Mouse (Mus musculus) B cell, adult 2 months (primary cell): ENCODE measurements around the gene Chil1.

Experiments used
- DNase-seq, 2 experiments: peaks; one replicate each; pipeline ENCODE4 v3.0.0; 2022

The Chil1 gene

DNA sequence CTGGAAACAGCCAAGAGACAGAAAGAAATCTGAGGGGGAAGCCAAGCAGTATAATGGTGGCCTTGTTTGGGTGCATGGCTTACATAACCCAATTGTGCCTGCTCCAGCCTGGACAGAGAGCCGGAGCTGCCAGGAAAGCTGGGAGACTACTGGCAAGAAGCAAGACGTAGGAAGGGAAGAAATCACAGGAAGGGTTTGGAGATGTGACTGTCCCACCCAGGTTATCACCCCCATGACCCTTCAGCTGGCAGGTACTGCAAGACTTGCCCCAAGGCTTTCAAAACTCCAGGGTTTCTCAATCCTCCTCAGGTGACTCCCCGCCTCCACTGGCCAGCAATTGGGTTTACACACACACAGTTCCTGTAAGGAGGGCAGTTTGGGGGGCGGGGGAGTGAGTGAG is at the start of gene Chil1:
Gene Chil1 (plus strand): TSS at position 152 of the 400 bp plus-strand sequence.
- DNase-seq, result no peak

GRCm38 (mm10) chr1:134133316-134133715 is 48.7 kb upstream of the Chil1 start:
- no peak for DNase-seq

DNA sequence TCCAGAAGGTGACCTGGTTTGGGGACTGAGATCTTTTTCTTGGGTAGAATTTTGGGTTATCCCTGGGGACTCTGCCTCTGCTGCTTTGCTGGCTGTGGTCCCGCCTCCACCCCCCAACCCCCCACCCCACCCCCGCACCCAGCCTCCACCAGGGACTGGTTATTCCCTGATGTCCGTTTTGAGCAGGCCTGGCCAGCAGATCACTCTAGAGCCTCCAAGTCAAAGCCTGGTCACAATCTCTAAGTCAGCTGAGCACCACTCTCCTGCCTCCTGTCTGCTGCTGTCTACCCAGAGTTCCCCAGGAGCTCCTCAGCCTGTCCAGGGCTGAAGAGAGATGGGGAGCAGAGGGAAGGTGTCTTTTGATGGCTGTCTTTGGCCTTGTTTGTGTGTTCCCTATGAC is 45.6 kb upstream of the Chil1 start:
- no peak for DNase-seq

- no peak for DNase-seq
Observed at GRCm38 (mm10) chr1:134138424-134138823, 43.6 kb upstream of the Chil1 start.

DNA sequence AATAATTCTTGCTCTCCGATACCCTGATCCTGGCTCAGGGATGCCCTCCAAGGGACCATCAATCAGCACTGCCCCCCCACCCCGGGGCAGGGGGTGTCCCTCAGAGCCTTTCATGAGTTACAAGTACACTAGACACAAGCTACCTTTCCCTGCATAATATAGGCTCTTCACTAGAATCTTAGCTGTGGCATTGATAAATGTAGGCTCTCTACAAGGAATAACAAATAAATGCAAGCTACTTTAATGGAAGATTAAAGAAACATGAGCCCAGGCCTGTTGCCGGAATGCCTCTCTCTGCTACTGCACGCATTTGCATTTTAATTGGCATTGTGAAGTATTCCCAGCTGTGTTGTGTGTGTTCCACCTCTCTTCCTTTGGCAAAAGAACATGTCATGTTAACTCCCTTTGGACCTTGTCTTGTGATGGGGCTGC is 39.6 kb upstream of the Chil1 start:
- no peak for DNase-seq

- DNase-seq, result no peak
Observed at GRCm38 (mm10) chr1:134146066-134146465, 35.9 kb upstream of the Chil1 start.

DNA sequence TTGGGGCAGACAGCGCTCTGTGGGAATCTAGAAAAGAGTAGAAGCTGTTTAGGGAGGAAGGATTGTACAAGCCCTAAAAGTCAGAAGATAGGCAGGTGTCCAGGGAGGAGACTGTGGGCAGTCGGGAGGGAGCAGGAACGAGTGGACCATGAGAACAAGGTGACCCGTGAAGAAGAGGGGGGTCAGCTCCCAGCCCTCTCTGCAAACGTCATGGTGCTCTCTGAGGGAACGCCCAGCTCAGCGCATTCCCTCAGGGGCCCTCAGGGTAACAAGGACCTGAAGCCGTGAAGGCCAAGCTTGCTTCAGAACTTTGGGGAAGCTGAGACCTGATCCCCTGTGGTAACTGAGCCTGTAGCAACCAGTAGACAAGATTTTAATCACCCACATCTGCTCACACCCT is 31.9 kb upstream of the Chil1 start:
- DNase-seq, result no peak

- DNase-seq, result no peak
Observed at GRCm38 (mm10) chr1:134150745-134151144, 31.2 kb upstream of the Chil1 start.

- peak; percentile 75 to 76 for DNase-seq
Observed at GRCm38 (mm10) chr1:134151655-134152412, 30.1 kb upstream of the Chil1 start.

DNA sequence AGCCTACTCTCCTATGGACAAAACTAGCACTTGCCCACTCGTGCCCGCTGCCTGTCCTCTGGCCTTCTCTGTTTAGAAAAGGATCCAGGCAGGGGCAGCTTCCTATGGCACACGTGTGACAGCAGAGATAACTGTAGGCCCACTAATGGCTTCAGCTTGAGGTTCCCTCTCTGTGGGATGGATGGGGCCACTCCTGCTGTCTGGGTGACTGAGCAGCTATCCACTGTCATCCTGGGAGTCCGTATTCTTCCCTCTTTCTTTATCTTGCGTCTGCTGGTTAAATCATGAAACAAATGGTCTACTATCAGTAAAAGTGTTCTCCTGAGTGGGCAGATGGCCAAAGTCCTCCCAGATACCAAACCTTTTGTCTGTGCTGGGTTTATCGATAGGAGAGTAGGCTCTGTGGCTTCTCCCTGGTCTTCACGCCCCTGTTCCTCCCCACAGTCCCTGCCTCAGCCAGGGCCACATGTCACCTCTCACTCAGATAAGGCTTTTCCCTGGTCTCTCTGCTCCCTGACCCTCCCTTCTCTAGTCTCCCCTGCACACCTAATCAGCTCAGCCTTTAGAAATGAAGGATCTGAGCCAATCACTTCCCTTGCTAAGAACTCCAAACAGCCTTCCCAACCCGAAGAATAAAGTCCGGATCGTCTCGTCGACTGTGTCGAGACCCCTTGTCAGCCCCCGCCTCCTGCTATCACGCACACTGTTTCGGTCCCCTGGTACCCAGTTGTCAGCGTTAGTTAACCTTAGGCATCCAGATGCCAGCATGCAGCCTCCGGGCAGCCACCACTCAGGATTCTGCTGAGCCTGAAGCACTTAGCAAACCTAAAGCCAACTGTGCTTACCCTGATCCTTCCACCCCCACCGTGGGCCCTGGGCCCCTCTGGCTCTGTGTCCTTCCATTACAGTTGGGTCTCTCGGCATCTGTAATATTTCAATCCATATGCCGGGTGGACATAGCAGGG is 29.1 kb upstream of the Chil1 start:
- no peak for DNase-seq

- DNase-seq, result no peak
Observed at GRCm38 (mm10) chr1:134154121-134154520, 27.9 kb upstream of the Chil1 start.

GRCm38 (mm10) chr1:134154655-134155054 is 27.3 kb upstream of the Chil1 start:
- DNase-seq, result peak in 1 of 2 experiments; percentile 10

DNA sequence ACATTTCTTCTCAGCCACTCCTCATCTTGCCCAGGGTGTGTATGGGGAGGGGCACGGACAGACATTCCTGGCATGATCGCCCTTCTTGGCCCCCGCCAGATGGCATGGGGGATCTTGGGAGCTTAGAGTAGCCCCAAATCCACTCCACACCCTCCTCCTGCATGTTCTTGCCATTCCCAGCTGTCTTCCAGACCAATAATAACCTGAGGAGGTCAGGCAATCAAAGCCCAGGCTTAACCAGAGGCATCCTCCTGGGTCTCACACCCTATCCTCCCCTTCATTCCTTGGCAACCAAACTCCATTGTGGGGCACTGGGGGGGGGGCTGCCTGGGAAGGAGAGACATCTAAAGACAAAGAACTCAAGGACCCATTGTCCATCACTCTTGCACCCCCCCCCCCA is 21.6 kb upstream of the Chil1 start:
- no peak for DNase-seq

DNA sequence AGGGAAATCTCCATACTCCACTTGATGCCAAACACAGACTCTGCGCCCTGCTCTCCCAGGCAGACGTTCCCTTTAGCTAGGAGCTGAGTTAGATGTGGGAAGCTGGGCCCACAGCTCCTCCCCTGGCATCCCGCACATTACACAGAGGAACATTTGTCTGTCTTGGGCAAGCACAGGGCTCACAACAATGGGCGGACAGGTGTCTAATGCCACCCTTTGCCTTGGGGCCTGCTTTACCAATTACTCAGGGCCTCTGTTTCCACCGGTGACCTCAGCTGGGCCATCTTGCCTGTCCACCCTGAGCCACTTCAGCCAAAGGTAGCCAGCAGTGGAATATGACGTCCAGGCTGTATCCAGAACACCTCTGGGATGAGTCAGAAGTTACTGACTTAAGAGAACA is 20.6 kb upstream of the Chil1 start:
- DNase-seq, result no peak

GRCm38 (mm10) chr1:134162510-134163225 is 19.3 kb upstream of the Chil1 start:
- no peak for DNase-seq

DNA sequence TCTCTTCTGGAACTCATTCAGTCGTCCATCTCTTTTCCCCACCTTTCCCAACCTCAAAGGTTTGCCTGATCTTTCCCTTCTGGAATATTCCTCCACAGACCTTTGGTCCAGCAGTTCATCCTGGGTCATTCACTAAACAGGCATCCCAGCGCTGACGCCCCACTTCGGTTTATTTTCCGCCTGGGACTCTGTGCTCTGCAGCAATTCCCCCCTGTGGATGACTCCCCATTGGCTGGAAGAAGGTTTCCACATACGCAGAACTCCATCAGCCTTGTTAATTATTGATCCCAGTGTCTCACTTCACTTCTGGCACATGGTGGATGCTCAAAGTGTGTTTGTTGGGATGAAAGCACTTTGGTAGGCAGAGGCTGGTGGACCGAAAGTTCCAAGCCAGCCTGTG is 18.5 kb upstream of the Chil1 start:
- DNase-seq, result no peak

DNA sequence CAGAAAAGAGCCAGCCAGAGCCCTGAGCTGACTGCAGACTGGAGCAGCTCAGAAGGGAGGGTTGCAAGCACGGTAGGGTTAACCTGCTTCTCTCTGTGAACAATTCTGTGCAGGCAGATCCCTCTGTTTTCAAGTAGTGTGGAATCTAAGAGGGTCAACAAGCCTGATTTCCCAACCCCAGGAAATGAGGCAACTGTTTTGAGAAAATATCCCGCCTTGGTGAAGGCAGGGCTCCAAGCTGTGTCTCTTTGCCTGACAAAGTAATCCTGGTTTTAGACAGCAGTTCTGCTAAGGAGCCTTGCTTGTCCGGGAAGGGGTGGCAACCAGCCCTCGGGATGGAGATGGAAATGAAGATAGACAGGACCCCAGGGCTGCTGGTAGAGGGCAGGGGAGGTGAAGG is 17.5 kb upstream of the Chil1 start:
- DNase-seq, result no peak

- DNase-seq, result no peak
Observed at GRCm38 (mm10) chr1:134166547-134166946, 15.4 kb upstream of the Chil1 start.

- no peak for DNase-seq
Observed at GRCm38 (mm10) chr1:134167416-134168305, 14.3 kb upstream of the Chil1 start.

DNA sequence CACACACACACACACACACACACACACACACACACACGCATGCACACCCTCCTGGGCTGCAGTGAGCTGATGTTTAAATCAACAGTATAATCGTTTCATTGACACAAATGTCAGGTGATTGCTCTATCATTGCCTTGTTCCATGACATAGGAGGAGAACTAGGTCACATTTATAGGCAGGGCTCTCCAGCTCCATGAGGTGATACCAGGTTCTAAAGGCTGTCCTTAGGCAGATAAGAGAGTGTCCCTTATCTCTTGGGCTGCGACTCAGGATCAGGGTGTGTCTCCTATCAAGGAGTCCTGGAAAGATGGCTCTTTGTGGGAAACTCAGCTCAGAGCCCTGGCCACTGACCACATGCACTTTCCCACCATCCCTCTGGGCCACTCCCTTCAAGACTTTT is 13.4 kb upstream of the Chil1 start:
- DNase-seq, result no peak

DNA sequence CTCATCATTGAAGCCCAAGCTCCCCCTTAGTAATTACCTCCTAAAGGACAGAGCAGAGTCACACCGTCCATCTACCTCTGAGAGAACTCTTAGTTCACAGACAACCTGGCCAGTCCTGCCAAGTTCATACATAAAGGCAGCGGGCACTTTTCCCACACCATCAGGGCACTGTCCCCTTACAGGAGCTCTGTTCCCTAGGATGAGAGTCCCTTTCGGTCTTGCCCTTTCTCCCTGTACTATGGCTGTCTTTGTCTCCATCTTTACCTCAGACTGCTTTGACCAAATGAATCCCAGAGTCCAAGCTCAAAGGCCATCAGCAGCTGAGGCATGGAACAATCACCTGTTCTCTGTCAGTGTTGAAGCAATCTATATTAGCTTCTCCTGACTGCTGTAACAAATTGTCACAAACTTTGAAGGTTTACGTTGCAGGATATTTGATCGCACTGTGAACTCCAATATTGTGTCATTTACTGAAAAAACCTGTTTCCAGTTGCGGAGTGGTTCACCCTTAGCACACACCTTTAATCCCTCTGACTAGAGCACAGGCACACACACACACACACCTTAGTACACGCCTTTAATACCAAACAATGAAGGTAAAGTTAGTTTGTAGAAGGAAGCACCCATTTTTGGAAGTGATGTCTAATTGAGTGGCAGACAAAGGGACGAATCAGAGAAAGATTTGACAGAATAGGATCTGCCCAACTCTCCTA is 12.8 kb upstream of the Chil1 start:
- no peak for DNase-seq

DNA sequence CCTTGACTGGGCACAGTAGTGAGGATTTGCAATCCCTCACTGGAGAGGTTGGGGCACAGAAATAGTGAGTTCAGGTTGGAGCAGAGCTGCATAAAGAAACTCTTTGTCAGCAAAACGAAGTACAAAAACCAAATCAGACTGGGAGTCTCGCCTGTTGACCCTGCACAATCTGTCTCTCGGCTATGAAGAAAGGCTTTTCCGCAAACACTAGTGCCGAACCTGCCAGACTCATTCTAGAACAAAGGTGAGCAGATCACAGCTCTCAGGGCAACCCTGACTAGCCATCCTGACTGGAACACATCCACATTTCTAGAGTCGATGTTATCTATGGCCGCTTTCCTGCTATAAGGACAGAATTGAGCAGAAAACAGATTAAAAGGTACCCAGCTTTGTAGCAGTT is 8.9 kb upstream of the Chil1 start:
- no peak for DNase-seq
